Mouse (Mus musculus) MEL (cell line): ENCODE results near the gene Myo18a. TPM values are rescaled to one million over a fixed set of nuclear protein-coding genes. Genes with fewer than 3 reads are reported as not detected.
"Not testable (repeated sequence)": the region's sequence is repeated elsewhere in the genome, so short reads cannot be mapped to it uniquely, and the experiment has no call there.

Experiments used
- DNase-seq: peaks from one replicate; pipeline ENCODE4 v3.0.0; 2011; ENCODE audit warnings: low read depth, low spot score
- H3K27ac ChIP-seq: 2 replicates; pipeline ENCODE4 v1.5.1; 2012; ENCODE audit warnings: low read depth, mild to moderate bottlenecking, control low read depth, low read length, moderate library complexity; ENCODE audit not compliant: control insufficient read depth
- H3K27me3 ChIP-seq, 2 experiments: fragments of 150-350 bp in 1 of 2; sonication (generic) in 1 of 2; 2 replicates each; pipeline ENCODE4 v1.6.1; 2012; ENCODE audit warnings: low read length in 2 of 2, mild to moderate bottlenecking in 2 of 2, improper control_type of control experiment in 1 of 2, moderate library complexity in 1 of 2; ENCODE audit not compliant: insufficient read depth in 2 of 2, control insufficient read depth in 1 of 2
- H3K36me3 ChIP-seq, 2 experiments: 2 replicates each; pipeline ENCODE4 v1.6.1; 2012 to 2014; ENCODE audit warnings: low read length in 2 of 2, improper control_type of control experiment in 1 of 2, inconsistent platforms in 1 of 2, mild to moderate bottlenecking in 1 of 2; ENCODE audit not compliant: insufficient read depth in 2 of 2, control insufficient read depth in 1 of 2
- H3K4me1 ChIP-seq, 2 experiments: fragments of 150-350 bp in 1 of 2; sonication (generic) in 1 of 2; 2 replicates each; pipeline ENCODE4 v1.6.1; 2012; ENCODE audit warnings: low read length in 2 of 2, improper control_type of control experiment in 1 of 2, mild to moderate bottlenecking in 1 of 2; ENCODE audit not compliant: insufficient read depth in 2 of 2, control insufficient read depth in 1 of 2
- H3K4me3 ChIP-seq, 2 experiments: fragments of 150-350 bp in 1 of 2; sonication (generic) in 1 of 2; 2 replicates each; pipeline ENCODE4 v1.5.1; 2012; ENCODE audit warnings: low read depth in 2 of 2, low read length in 2 of 2, mild to moderate bottlenecking in 2 of 2, moderate library complexity in 2 of 2, control low read depth in 1 of 2, improper control_type of control experiment in 1 of 2; ENCODE audit not compliant: control insufficient read depth in 1 of 2, insufficient read depth in 1 of 2
- H3K79me2 ChIP-seq: 2 replicates; pipeline ENCODE4 v1.6.1; 2012; ENCODE audit warnings: mild to moderate bottlenecking, low read length, moderate library complexity; ENCODE audit not compliant: control insufficient read depth, poor library complexity, insufficient read depth
- H3K9ac ChIP-seq: 2 replicates; pipeline ENCODE4 v1.6.1; 2012; ENCODE audit warnings: low read depth, mild to moderate bottlenecking, control low read depth, low read length, moderate library complexity; ENCODE audit not compliant: control insufficient read depth, poor library complexity, severe bottlenecking
- H3K9me3 ChIP-seq: fragments of 150-350 bp; sonication (generic); replicated peaks from 2 replicates; pipeline ENCODE4 v1.6.1; 2012; ENCODE audit warnings: mild to moderate bottlenecking, low read length, improper control_type of control experiment, moderate library complexity; ENCODE audit not compliant: insufficient read depth
- CHD1 ChIP-seq: IDR thresholded peaks from 2 replicates; pipeline ENCODE4 v1.6.1; 2012; ENCODE audit warnings: low read depth, mild to moderate bottlenecking, inconsistent platforms, low read length, improper control_type of control experiment
- CHD2 ChIP-seq: IDR thresholded peaks from 2 replicates; pipeline ENCODE4 v1.6.1; 2011; ENCODE audit warnings: low read length, improper control_type of control experiment
- CTCF ChIP-seq, 3 experiments: IDR thresholded peaks in 2 of 3; conservative IDR thresholded peaks in 1 of 3; 2 replicates each; pipeline ENCODE4 v1.5.1; 2011 to 2012; ENCODE audit warnings: low read length in 3 of 3, low read depth in 2 of 3, mild to moderate bottlenecking in 2 of 3, improper control_type of control experiment in 1 of 3, inconsistent platforms in 1 of 3, mixed read lengths in 1 of 3, moderate library complexity in 1 of 3; ENCODE audit not compliant: control insufficient read depth in 1 of 3, insufficient read depth in 1 of 3, poor library complexity in 1 of 3, severe bottlenecking in 1 of 3
- ETS1 ChIP-seq: IDR thresholded peaks from 2 replicates; pipeline ENCODE4 v1.6.1; 2012; ENCODE audit warnings: low read depth, mild to moderate bottlenecking, inconsistent platforms, low read length, improper control_type of control experiment, moderate library complexity
- GABPA ChIP-seq: IDR thresholded peaks from 2 replicates; pipeline ENCODE4 v1.6.1; 2012; ENCODE audit warnings: low read depth, mild to moderate bottlenecking, inconsistent platforms, low read length, improper control_type of control experiment, moderate library complexity
- HCFC1 ChIP-seq: IDR thresholded peaks from 2 replicates; pipeline ENCODE4 v1.6.1; 2012; ENCODE audit warnings: low read depth, mild to moderate bottlenecking, inconsistent platforms, low read length, improper control_type of control experiment, moderate library complexity
- JUND ChIP-seq: IDR thresholded peaks from 2 replicates; pipeline ENCODE4 v1.6.1; 2011; ENCODE audit warnings: low read depth, mild to moderate bottlenecking, improper control_type of control experiment, low read length
- MAFK ChIP-seq: IDR thresholded peaks from 2 replicates; pipeline ENCODE4 v1.6.1; 2011; ENCODE audit warnings: low read depth, mild to moderate bottlenecking, low read length, improper control_type of control experiment, borderline replicate concordance
- MEF2A ChIP-seq: IDR thresholded peaks from 2 replicates; pipeline ENCODE4 v1.6.1; 2014; ENCODE audit warnings: low read depth, mild to moderate bottlenecking, inconsistent platforms, low read length, improper control_type of control experiment; ENCODE audit not compliant: poor library complexity, insufficient replicate concordance, severe bottlenecking; ENCODE audit errors: extremely low read depth
- MYB ChIP-seq: IDR thresholded peaks from 2 replicates; pipeline ENCODE4 v1.6.1; 2011; ENCODE audit warnings: mild to moderate bottlenecking, low read depth, low read length, improper control_type of control experiment
- NRF1 ChIP-seq: IDR thresholded peaks from 2 replicates; pipeline ENCODE4 v1.6.1; 2014; ENCODE audit warnings: low read depth, mild to moderate bottlenecking, inconsistent platforms, low read length, improper control_type of control experiment, moderate library complexity; ENCODE audit not compliant: poor library complexity, insufficient read depth, severe bottlenecking
- RAD21 ChIP-seq: IDR thresholded peaks from 2 replicates; pipeline ENCODE4 v1.6.1; 2011; ENCODE audit warnings: mild to moderate bottlenecking, low read depth, low read length, improper control_type of control experiment
- SIN3A ChIP-seq: IDR thresholded peaks from 2 replicates; pipeline ENCODE4 v1.6.1; 2012; ENCODE audit warnings: low read length, improper control_type of control experiment, inconsistent platforms
- SMC3 ChIP-seq: IDR thresholded peaks from 2 replicates; pipeline ENCODE4 v1.6.1; 2011; ENCODE audit warnings: low read depth, low read length, improper control_type of control experiment
- TCF12 ChIP-seq: IDR thresholded peaks from 2 replicates; pipeline ENCODE4 v1.6.1; 2014; ENCODE audit warnings: low read depth, mild to moderate bottlenecking, inconsistent platforms, low read length, improper control_type of control experiment, moderate library complexity
- USF1 ChIP-seq: IDR thresholded peaks from 2 replicates; pipeline ENCODE4 v1.6.1; 2014; ENCODE audit warnings: low read depth, mild to moderate bottlenecking, inconsistent platforms, low read length, improper control_type of control experiment, moderate library complexity
- USF2 ChIP-seq, 2 experiments: IDR thresholded peaks; 2 replicates each; pipeline ENCODE4 v1.6.1; 2011 to 2012; ENCODE audit warnings: improper control_type of control experiment in 2 of 2, low read length in 2 of 2, borderline replicate concordance in 1 of 2, inconsistent platforms in 1 of 2, low read depth in 1 of 2, mild to moderate bottlenecking in 1 of 2; ENCODE audit not compliant: insufficient read depth in 1 of 2
- ZC3H11A ChIP-seq: IDR thresholded peaks from 2 replicates; pipeline ENCODE4 v1.6.1; 2012; ENCODE audit warnings: low read depth, mild to moderate bottlenecking, inconsistent platforms, low read length, improper control_type of control experiment
- polyA plus RNA-seq, 2 experiments: library from polyadenylated mRNA; stranded (reverse) in 1 of 2; unstranded in 1 of 2; fragments of >175 nt in 1 of 2; fragments of >200 nt in 1 of 2; gene quantifications; 2 replicates each; pipeline versions ENCODE4 v1.2.1 to v1.2.4; 2012; ENCODE audit warnings: low replicate concordance in 2 of 2, low read depth in 1 of 2; ENCODE audit not compliant: insufficient read length in 2 of 2, insufficient read depth in 1 of 2, missing spikeins in 1 of 2
- total RNA-seq: library from RNA; depleted of rRNA; stranded (reverse); fragments of 300-350 nt; gene quantifications from 2 replicates; pipeline ENCODE4 v1.2.3, GENCODE M21; 2012

The Myo18a gene
- total and polyA plus RNA-seq, 3 experiments = 13.1 to 18.0 TPM; not detected in 1

DNA sequence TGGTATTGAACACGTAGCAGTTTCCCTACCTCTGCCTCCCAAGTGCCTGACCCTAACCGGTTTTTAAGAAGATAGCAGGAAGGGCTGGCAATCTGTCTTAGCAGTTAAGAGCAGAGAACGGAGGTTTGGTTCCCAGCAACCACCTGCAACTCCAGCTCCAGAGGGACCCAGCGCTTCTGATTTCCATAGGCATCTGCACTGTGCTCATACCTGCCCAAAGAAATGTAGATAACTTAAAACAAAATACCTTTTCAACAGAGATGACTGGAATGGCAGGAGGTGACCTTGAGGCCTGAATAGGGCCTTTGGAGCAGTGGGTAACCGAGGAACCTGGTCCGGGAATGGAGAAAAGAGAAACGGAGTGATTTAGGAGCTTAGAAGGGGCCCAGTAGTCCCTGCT, 24.5 kb upstream of the Myo18a start (continued):
- TF ChIP-seq MYB (no peak), CTCF (IDR thresholded peaks at IDR 0.05 in 2 of 3, conservative IDR thresholded peaks at IDR 0.05 in 1 of 3; ENCODE audit: control insufficient read depth in 1 of 3, insufficient read depth in 1 of 3, low read depth in 2 of 3, low read length in 3 of 3, poor library complexity in 1 of 3, severe bottlenecking in 1 of 3) (no peak), CHD2 (no peak), CHD1 (no peak)

GRCm38 (mm10) chr11:77743966-77744365, 19.1 kb upstream of the Myo18a start:
- H3K27me3 ChIP-seq = no peaks in the 10 kb centered on the region; a peak in 1 of 4 replicates
- no peaks in the 10 kb centered on the region for H3K9me3 ChIP-seq
- H3K79me2 ChIP-seq = no peaks in the 10 kb centered on the region
- 0 out of 4 replicates have a peak, but pooled peaks cover 0 to 7% of the 10 kb centered on the region in 2 experiments for H3K4me1 ChIP-seq
- H3K36me3 ChIP-seq = no peaks in the 10 kb centered on the region
- no peak overlapping the region for H3K27ac ChIP-seq
- DNase-seq = peak; percentile 49
- no peak overlapping the region for H3K9ac ChIP-seq
- TF ChIP-seq CHD1 (no peak), RAD21 (peak; percentile 53), NRF1 (no peak), CTCF (IDR thresholded peaks at IDR 0.05 in 2 of 3, conservative IDR thresholded peaks at IDR 0.05 in 1 of 3; ENCODE audit: control insufficient read depth in 1 of 3, insufficient read depth in 1 of 3, low read depth in 2 of 3, low read length in 3 of 3, poor library complexity in 1 of 3, severe bottlenecking in 1 of 3) (peak; percentile 66 to 81 (median 80)), ZC3H11A (peak; percentile 43), USF1 (no peak), USF2 (IDR thresholded peaks at IDR 0.05; ENCODE audit: borderline replicate concordance in 1 of 2, insufficient read depth in 1 of 2, low read depth in 1 of 2, low read length in 2 of 2) (no peak), SIN3A (no peak), TCF12 (no peak), SMC3 (peak; percentile 79)
- no peak overlapping the region for H3K4me3 ChIP-seq

DNA sequence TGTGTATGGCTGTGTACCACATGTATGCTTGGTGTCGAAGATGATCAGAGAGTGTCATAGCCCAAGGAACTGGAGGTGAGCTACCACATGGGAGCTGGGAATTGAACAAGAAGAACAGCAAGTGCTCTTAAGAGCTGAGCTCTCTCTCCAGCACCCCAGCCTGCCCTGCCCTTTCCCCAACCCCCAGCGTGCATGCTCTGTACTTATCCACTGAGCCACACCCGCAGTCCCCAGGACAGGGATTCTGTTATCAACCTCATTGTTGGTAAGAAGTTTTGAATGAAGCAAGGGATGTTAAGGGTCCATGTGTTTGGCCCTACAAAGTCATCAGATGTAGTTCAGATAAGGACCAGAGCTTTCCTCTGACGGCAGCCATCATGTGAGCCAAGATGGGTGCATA, 16.4 kb upstream of the Myo18a start:
- no peak for TF ChIP-seq ETS1
- no peak for TF ChIP-seq JUND
- TF ChIP-seq GABPA = no peak
- no peak for TF ChIP-seq MYB
- TF ChIP-seq HCFC1 = no peak
- TF ChIP-seq CHD1 = no peak
- TF ChIP-seq MAFK = no peak
- no peak for TF ChIP-seq ZC3H11A
- no peak for TF ChIP-seq RAD21
- TF ChIP-seq CTCF (IDR thresholded peaks at IDR 0.05 in 2 of 3, conservative IDR thresholded peaks at IDR 0.05 in 1 of 3; ENCODE audit: control insufficient read depth in 1 of 3, insufficient read depth in 1 of 3, low read depth in 2 of 3, low read length in 3 of 3, poor library complexity in 1 of 3, severe bottlenecking in 1 of 3) = no peak
- TF ChIP-seq MEF2A = no peak
- TF ChIP-seq SIN3A = no peak
- Histone ChIP-seq H3K27ac (no peak overlapping the region), H3K27me3 (0 out of 4 replicates have a peak, but pooled peaks cover 0 to 2% of the 10 kb centered on the region in 2 experiments), H3K79me2 (no peaks in the 10 kb centered on the region), H3K4me1 (0 out of 4 replicates have a peak, but pooled peaks cover 0 to 7% of the 10 kb centered on the region in 2 experiments), H3K4me3 (no peak overlapping the region), H3K9ac (no peak overlapping the region), H3K36me3 (no peaks in the 10 kb centered on the region), H3K9me3 (no peaks in the 10 kb centered on the region)
- peak; percentile 52 for DNase-seq

- not testable (repeated sequence) for H3K27me3 ChIP-seq, H3K79me2 ChIP-seq, H3K9me3 ChIP-seq, H3K9ac ChIP-seq, H3K27ac ChIP-seq, H3K4me1 ChIP-seq, DNase-seq, H3K4me3 ChIP-seq, H3K36me3 ChIP-seq
Observed at GRCm38 (mm10) chr11:77747103-77747502, 15.9 kb upstream of the Myo18a start.
